Mouse (Mus musculus) adrenal gland, postnatal 10 days (tissue): ENCODE results near the gene Gm20877. TPM values are rescaled to one million over a fixed set of nuclear protein-coding genes. Genes with fewer than 3 reads are reported as not detected.
"Not testable (repeated sequence)": the region's sequence is repeated elsewhere in the genome, so short reads cannot be mapped to it uniquely, and the experiment has no call there.

ENCODE experiments used
- DNase-seq: peaks from one replicate; pipeline ENCODE4 v3.0.0; 2021; ENCODE audit warnings: mixed read lengths
- long read RNA-seq, 2 experiments: library from polyadenylated mRNA; stranded (forward); transcript quantifications; one replicate each; pipeline ENCODE4 v2.0.0; 2021
- total RNA-seq, 2 experiments: library from RNA; stranded (reverse); gene quantifications; 2 replicates each; pipeline ENCODE4 v1.2.3; 2021

Gene Gm20877
- not detected for total RNA-seq
- long read RNA-seq, experiment 1 = 0 reads
- long read RNA-seq, experiment 2 = 0 reads

GRCm38 (mm10) chrY:17093573-17093972, at the start of gene Gm20877:
Gm20877 (plus strand) TSS chrY:17093873.
- DNase-seq = not testable (repeated sequence)
